In the genomic region with DNA sequence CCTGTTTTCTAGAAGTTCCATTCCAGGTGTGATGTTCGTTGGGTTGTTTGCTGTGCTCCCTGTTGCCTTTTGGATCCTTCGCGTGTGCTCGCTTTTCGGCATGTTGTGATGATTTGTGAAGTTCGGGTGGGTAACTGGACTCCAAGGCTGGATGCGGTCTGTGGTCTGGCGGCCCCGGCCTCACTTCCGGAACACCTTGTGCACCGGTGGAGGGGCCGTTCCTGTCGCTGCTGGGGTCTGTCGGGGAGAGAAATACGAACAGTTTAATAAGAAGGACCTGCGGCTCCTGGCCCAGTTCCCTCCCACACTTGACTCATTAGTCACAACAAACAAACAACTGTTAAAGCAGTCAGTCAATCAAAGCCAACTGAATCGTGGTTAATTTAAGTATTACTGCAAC, we compare ENCODE assay signal across 20 mouse cellular contexts.
DNase-seq lines count a peak whose midpoint lies in the region; ATAC-seq and TF ChIP-seq lines count a peak whose summit lies in the region.
"Had no signal": no experiment of that assay in that cellular context is flagged by ENCODE, and none has a peak within 500 bp of the region (broad histone marks: within the 10 kb centered on the region; RNA-seq: fewer than 3 reads in every experiment).

No protein-coding gene starts in this region.

- H3K27me3 ChIP-seq in testis, adult 2 months (ENCODE audit: control insufficient read depth, insufficient read depth, low read length), result no peaks in the 10 kb centered on the region
- H3K27me3 ChIP-seq in forebrain, embryonic 13.5 days, result no peaks in the 10 kb centered on the region
- H3K27me3 ChIP-seq: CH12.LX; embryonic facial prominence, embryonic 13.5 days; forebrain, embryonic 12.5 days; Patski had no signal

- H3K27ac ChIP-seq in testis, adult 2 months (ENCODE audit: control insufficient read depth, insufficient read depth, low read depth, low read length), result peak overlapping the region; percentile 43; the same call in 1 of the 2 replicates
- no peak overlapping the region for H3K27ac ChIP-seq in forebrain, embryonic 13.5 days
- H3K27ac ChIP-seq: embryonic facial prominence, embryonic 13.5 days; forebrain, embryonic 12.5 days had no signal

- peak overlapping the region; percentile 84 for H3K4me3 ChIP-seq in testis, adult 2 months (ENCODE audit: control insufficient read depth, low read depth, low read length)
- H3K4me3 ChIP-seq in forebrain, embryonic 13.5 days, result no peak overlapping the region
- H3K4me3 ChIP-seq: embryonic facial prominence, embryonic 13.5 days; forebrain, embryonic 12.5 days had no signal

- no peaks in the 10 kb centered on the region for H3K9me3 ChIP-seq in forebrain, embryonic 13.5 days (replicated peaks)
- H3K9me3 ChIP-seq: embryonic facial prominence, embryonic 13.5 days; forebrain, embryonic 12.5 days had no signal

- ATAC-seq in hematopoietic stem cell, adult 5-6 weeks (replicated peaks in 1 of 2; ENCODE audit: insufficient read depth in 1 of 2, low FRiP score in 2 of 2, low TSS enrichment in 1 of 2, low read depth in 1 of 2, poor library complexity in 2 of 2, severe bottlenecking in 2 of 2), result peak; percentile 37 to 64
- no peak for ATAC-seq in forebrain, embryonic 13.5 days
- ATAC-seq: hindbrain, embryonic 16.5 days; inflammation-experienced regulatory T-cells, adult 6 months; intestine, postnatal 0 days; Patski had no signal

- H3K9ac ChIP-seq in forebrain, embryonic 13.5 days, result no peak overlapping the region
- H3K9ac ChIP-seq: embryonic facial prominence, embryonic 13.5 days; forebrain, embryonic 12.5 days had no signal

- H3K4me1 ChIP-seq in testis, adult 2 months (ENCODE audit: control insufficient read depth, insufficient read depth, low read length), result peaks cover 3% of the 10 kb centered on the region; the same call in 1 of the 2 replicates
- peaks cover 12% of the 10 kb centered on the region for H3K4me1 ChIP-seq in forebrain, embryonic 13.5 days
- H3K4me1 ChIP-seq: embryonic facial prominence, embryonic 13.5 days had no signal

- 75% methylated on average over 17 of the region's 17 CpGs for WGBS in forebrain, embryonic 13.5 days

- DNase-seq in testis, postnatal 10 days (ENCODE audit: low spot score), result no peak
- peak; percentile 72 for DNase-seq in R1 (ENCODE audit: low read depth, low spot score)
- DNase-seq in kidney, adult 18-20 months, result no peak
- DNase-seq in spleen, postnatal 4 days (ENCODE audit: low spot score in 2 of 2), result no peak
- DNase-seq: adrenal gland, postnatal 10 days; cerebellum, adult 11 months; cerebellum, adult 8-10 months; cerebellum, postnatal 25 days; gastrocnemius, postnatal 36 days had no signal

- TF ChIP-seq POLR2A in testis, adult 2 months (IDR thresholded peaks at IDR 0.05; ENCODE audit: control insufficient read depth, low read depth, low read length), result peak; percentile 42; the same call in 1 of the 2 replicates

- H3K36me3 ChIP-seq in testis, adult 2 months (ENCODE audit: control insufficient read depth, insufficient read depth, low read length), result no peaks in the 10 kb centered on the region
- peaks cover 58% of the 10 kb centered on the region for H3K36me3 ChIP-seq in forebrain, embryonic 13.5 days (ENCODE audit: poor library complexity, severe bottlenecking)

- TF ChIP-seq CTCF in testis, adult 2 months (IDR thresholded peaks at IDR 0.05; ENCODE audit: control insufficient read depth, insufficient read depth, insufficient replicate concordance, low read depth, low read length), result no peak

- no peak overlapping the region for H3K4me2 ChIP-seq in forebrain, embryonic 13.5 days
- H3K4me2 ChIP-seq: embryonic facial prominence, embryonic 13.5 days; forebrain, embryonic 12.5 days; heart, embryonic 11.5 days had no signal
